Mouse (Mus musculus) Patski (cell line): ENCODE data around the gene Tmem254a. TPM values are rescaled to one million over a fixed set of nuclear protein-coding genes. Genes with fewer than 3 reads are reported as not detected.
"Not testable (repeated sequence)": the region's sequence is repeated elsewhere in the genome, so short reads cannot be mapped to it uniquely, and the experiment has no call there.

Source experiments
- ATAC-seq: fragments of 100-300 bp; one replicate; pipeline ENCODE4 v1.8.0; 2021
- CTCF ChIA-PET: fragments of 350-600 bp; sonication (Branson Sonifier 250); formaldehyde crosslinking; loops from one replicate; lab custom pipeline; 2022; ENCODE audit warnings: inconsistent platforms; lab: Charles Lee
- POLR2A ChIA-PET: fragments of 350-600 bp; sonication (Branson Sonifier 250); formaldehyde crosslinking; loops from one replicate; lab custom pipeline; 2022; ENCODE audit warnings: antibody characterized with exemption, inconsistent platforms; lab: Charles Lee
- DNase-seq: peaks from one replicate; pipeline ENCODE4 v3.0.0-alpha.2; 2011; ENCODE audit warnings: low read depth, low spot score
- H3K27me3 ChIP-seq: fragments of 371-371 bp; one replicate; pipeline ENCODE4 v1.5.1; 2021
- in situ Hi-C: fragments of 300-500 bp; cut with MboI; formaldehyde crosslinking; loops from 3 replicates; pipeline ENCODE4 v1.11.1; 2018; ENCODE audit warnings: low pct_unique_long_range_greater_than_20kb, mixed read lengths
- polyA plus RNA-seq: library from polyadenylated mRNA; unstranded; gene quantifications from one replicate; pipeline ENCODE4 v1.2.3, GENCODE M21; 2021

Gene Tmem254a
- polyA plus RNA-seq, 1 experiment from 2014 or later: 7.4 TPM

GRCm38 (mm10) chr14:25876640-25877039, 50.8 kb downstream of the Tmem254a start:
- POLR2A ChIA-PET, H3K27me3 ChIP-seq, ATAC-seq, CTCF ChIA-PET, in situ Hi-C loops, DNase-seq: not testable (repeated sequence)

Other genes with a start within 250 kb of the Tmem254a start
- gene Ppif, start 233.5 kb downstream of the Tmem254a start, polyA plus RNA-seq: 45.5 TPM
- gene Zcchc24, start 158.6 kb downstream of the Tmem254a start, polyA plus RNA-seq: 29.0 TPM
- gene Anxa11, start 85.5 kb downstream of the Tmem254a start, polyA plus RNA-seq: 54.8 TPM
- not detected for gene Plac9a, start 24.6 kb downstream of the Tmem254a start, polyA plus RNA-seq
- 0.06 TPM for gene Cphx1, start 10.6 kb upstream of the Tmem254a start, polyA plus RNA-seq
- not detected for gene Duxbl1, start 50.9 kb upstream of the Tmem254a start, polyA plus RNA-seq
- not detected for gene Gm9780, start 115.0 kb upstream of the Tmem254a start, polyA plus RNA-seq
- gene Tmem254c, start 139.7 kb upstream of the Tmem254a start, polyA plus RNA-seq: 36.1 TPM
- gene Cphx2, start 153.8 kb upstream of the Tmem254a start, polyA plus RNA-seq: not detected
- gene Cphx3, start 154.6 kb upstream of the Tmem254a start, polyA plus RNA-seq: not detected
- not detected for gene Duxbl2, start 190.7 kb upstream of the Tmem254a start, polyA plus RNA-seq